In genomic region chr5:21030226-21030625, GRCm38 (mm10) we compare ENCODE assay signal across 13 mouse cellular contexts. TPM values are rescaled to one million over a fixed set of nuclear protein-coding genes. Genes with fewer than 3 reads are reported as not detected.
DNase-seq lines count a peak whose midpoint lies in the region; ATAC-seq and TF ChIP-seq lines count a peak whose summit lies in the region.
"Had no signal": no experiment of that assay in that cellular context is flagged by ENCODE, and none has a peak within 500 bp of the region (broad histone marks: within the 10 kb centered on the region; RNA-seq: fewer than 3 reads in every experiment).

No protein-coding gene starts in this region.

- peak overlapping the region; percentile 71 for H3K27ac ChIP-seq in layer of hippocampus, adult 2 months

- no peak overlapping the region for H3K4me3 ChIP-seq in layer of hippocampus, adult 2 months
- H3K4me3 ChIP-seq: embryonic facial prominence, embryonic 13.5 days had no signal

- no peak for DNase-seq in layer of hippocampus, adult 2 months (ENCODE audit: low spot score in 2 of 2)
- no peak for DNase-seq in layer of hippocampus, postnatal 10 days (ENCODE audit: low spot score in 2 of 2)
- DNase-seq in 3T3-L1 (ENCODE audit: low read depth, low spot score) (peak; percentile 71), NIH3T3 (ENCODE audit: low read depth) (peak; percentile 8)
- no peak for DNase-seq in urinary bladder, postnatal 14 days (ENCODE audit: low spot score)
- DNase-seq in left cerebral cortex, adult 18-20 months (ENCODE audit: low spot score in 2 of 2), result no peak
- DNase-seq: cerebellum, adult 2 months; kidney, adult 11 months; retina, postnatal 1 day; thymus, postnatal 36 days had no signal

- TF ChIP-seq CTCF in layer of hippocampus, adult 2 months (conservative IDR thresholded peaks at IDR 0.05), result no peak

- ATAC-seq in megakaryocyte, adult 5-6 weeks (ENCODE audit: poor library complexity, severe bottlenecking), result peak; percentile 98
- no peak for ATAC-seq in erythroblast, adult 5-6 weeks (replicated peaks; ENCODE audit: low FRiP score, poor library complexity, severe bottlenecking)

RNA-seq across cellular contexts. Expression of gene Ptpn12, which starts 25.5 kb away (rescaled TPM):
- total RNA-seq in layer of hippocampus, adult 2 months (2021), result 10 to 100 TPM; 33.9 to 34.0 TPM
- total RNA-seq in layer of hippocampus, postnatal 10 days (2021), result 10 to 100 TPM; 46.1 to 49.7 TPM
- 86.4 and 89.9 TPM in 2 replicates for total RNA-seq in megakaryocyte, adult 5-6 weeks (2015)
- total RNA-seq in megakaryocyte, adult 5-6 weeks (2017), result 35.2 and 48.5 TPM in 2 replicates
- total RNA-seq in left cerebral cortex, adult 18-20 months (2021), result 10 to 100 TPM; 37.8 to 41.5 TPM
- 34.9 and 36.7 TPM in 2 replicates for total RNA-seq in erythroblast, adult 5-6 weeks (2015; ENCODE audit: low replicate concordance)
- 26.5 and 31.1 TPM in 2 replicates for total RNA-seq in erythroblast, adult 5-6 weeks (2017; ENCODE audit: low replicate concordance)

Comparison
In these comparisons a context has a peak if more than half of its experiments do, and no peak if none do; other contexts are left out.
1. DNase-seq: peak in 3T3-L1 (single experiment) and NIH3T3 (single experiment); none in layer of hippocampus, adult 2 months (0 of 2), layer of hippocampus, postnatal 10 days (0 of 2), urinary bladder, postnatal 14 days (single experiment) and left cerebral cortex, adult 18-20 months (0 of 2).